Mouse (Mus musculus): ENCODE data around the gene Ube2o.

DNA sequence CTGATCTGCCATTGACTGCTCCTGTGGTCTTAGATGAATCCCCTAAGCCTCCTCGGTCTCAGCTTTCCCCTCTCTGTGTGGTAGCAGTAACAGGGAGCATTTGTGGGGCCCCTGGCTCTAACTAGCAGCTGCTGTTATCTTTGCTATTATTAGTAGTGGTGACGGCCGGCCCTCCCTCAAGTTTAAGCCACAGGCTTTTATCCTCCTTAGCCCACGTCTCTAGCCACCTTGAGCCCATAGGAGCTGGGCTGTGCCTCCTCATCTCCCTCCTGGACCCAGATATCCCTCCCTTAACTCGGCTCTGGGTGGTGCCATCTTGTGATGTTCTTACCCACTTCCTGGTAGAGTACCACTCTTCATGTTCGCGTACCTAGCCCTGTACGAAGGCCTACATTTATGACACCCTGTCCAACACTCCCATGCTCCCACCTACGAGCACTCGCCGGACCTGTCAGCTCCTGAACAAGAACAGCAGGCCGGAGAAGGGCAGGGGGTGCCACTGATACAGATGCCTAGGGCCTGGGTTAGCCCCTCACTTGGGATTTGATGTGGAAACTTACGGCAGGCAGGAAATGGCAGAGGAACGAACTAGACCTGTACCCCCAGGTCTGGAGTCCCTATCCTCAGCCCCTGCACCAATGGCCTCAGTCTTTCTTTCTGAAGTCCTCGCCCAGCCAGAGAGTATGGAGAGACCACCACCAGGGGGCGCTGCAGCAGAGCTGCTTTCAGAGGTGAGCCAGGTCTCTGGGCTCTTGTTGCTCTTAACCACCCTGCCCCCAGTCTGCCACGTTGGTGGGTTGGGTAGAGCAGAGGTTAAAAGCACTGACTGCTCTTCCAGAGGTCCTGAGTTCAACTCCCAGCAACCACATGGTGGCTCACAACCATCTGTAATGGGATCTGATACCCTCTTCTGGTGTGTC lies 44.1 kb upstream of the Ube2o start:
- TF ChIP-seq CTCF (IDR thresholded peaks at IDR 0.05; ENCODE audit: low read depth, low read length) (peak; percentile 83), POLR2A (IDR thresholded peaks at IDR 0.05; ENCODE audit: extremely low read depth, insufficient read depth, low read length) (no peak)

Data from liver, adult 2 months (tissue).